Mouse (Mus musculus) liver, embryonic 14.5 days (tissue): ENCODE measurements around the gene Bicd2.

Experiments used
- CTCF ChIP-seq: IDR thresholded peaks from 2 replicates; pipeline ENCODE4 v1.5.1; 2016; ENCODE audit warnings: antibody characterized with exemption, low read depth, control low read depth
- EP300 ChIP-seq: IDR thresholded peaks from 2 replicates; pipeline ENCODE4 v1.6.1; 2016; ENCODE audit warnings: antibody characterized with exemption, low read depth

DNA sequence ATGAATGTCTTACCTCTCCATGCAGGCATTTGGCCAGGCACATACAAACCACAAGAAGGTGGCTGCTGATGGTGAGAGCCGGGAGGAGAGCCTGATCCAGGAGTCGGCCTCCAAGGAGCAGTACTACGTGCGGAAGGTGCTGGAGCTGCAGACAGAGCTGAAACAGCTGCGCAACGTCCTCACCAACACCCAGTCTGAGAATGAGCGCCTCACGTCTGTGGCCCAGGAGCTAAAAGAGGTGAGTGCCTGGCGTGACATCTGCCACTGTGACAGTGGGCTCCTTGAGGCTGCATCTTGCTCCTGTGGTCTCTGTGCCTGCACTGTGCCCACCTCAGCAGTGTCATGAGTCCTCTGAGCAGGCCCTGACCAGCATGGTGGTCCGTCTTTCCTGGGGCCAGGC, 28.0 kb downstream of the Bicd2 start:
- no peak for TF ChIP-seq CTCF
- no peak for TF ChIP-seq EP300
